Mouse (Mus musculus) adrenal gland, adult 18-20 months (tissue): ENCODE data around the gene BC034090. TPM values are rescaled to one million over a fixed set of nuclear protein-coding genes. Genes with fewer than 3 reads are reported as not detected.
"Not testable (repeated sequence)": the region's sequence is repeated elsewhere in the genome, so short reads cannot be mapped to it uniquely, and the experiment has no call there.

Source experiments
- DNase-seq, 2 experiments: peaks; one replicate each; pipeline ENCODE4 v3.0.0; 2021 to 2022; ENCODE audit warnings: low spot score in 2 of 2
- long read RNA-seq, 2 experiments: library from polyadenylated mRNA; stranded (forward); transcript quantifications; one replicate each; pipeline ENCODE4 v2.0.0; 2021
- total RNA-seq, 2 experiments: library from RNA; stranded (reverse); gene quantifications; 1 replicate in 1 of 2; 2 replicates in 1 of 2; pipeline ENCODE4 v1.2.3; 2021

Gene BC034090
- 10 to 100 TPM; 23.9 to 33.3 TPM for total RNA-seq
- long read RNA-seq, experiment 1, full-length matches to known transcripts = 1 of 10 reads
- long read RNA-seq, experiment 1, partial matches to known transcripts = 6 of 10 reads
- long read RNA-seq, experiment 1, other reads (novel, unspliced or antisense) = 3 of 10 reads
- long read RNA-seq, experiment 2, full-length matches to known transcripts = 6 of 16 reads
- long read RNA-seq, experiment 2, partial matches to known transcripts = 10 of 16 reads
- long read RNA-seq, experiment 2, other reads (novel, unspliced or antisense) = 0 of 16 reads

DNA sequence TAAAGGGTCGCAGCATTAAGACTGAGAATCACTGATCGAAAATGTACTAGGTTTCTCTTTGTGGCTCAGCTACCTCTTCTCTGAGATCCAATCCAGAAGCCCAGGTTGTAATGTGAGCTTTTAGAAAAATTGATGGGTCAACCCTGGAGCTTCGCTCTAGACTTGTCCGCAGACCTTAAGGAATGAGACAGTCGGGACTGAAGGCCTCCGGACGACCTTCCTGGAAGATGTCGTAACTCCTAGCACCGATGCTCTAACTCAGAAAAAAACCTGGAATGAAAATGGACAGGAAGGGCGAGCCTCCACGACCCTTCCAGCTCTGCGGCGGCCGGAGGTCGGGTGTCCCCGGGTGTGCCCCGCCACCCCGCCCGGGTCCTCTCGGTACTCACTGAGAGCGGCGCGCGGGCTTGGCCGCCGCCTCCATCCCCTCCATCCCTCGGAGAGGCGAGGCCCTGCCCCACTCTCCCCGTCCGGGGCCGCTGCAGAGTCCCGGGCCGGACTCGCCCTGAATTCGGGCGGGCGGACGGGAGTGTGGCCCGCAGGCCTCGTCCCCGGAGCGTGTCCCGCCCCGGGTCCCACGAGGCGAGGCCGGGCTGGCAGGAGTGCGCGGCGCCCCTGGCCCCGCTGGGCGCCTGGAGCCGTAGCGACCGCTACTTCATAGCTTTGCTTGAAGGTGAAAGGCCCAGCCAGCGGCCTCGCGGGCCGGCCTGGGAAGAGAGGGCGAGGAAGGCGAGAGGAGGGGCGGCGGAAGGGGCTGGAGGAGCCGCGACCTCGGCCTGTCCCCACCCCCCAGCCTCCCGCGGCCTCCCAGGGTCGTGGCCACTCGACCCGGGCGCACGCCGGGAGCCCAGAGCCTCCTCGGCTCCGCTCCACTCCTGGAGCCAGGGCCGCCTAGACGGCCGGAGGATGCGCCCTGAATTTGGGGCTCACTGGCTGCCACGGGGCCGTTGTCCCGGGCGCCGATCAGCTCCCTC, at the start of gene BC034090:
TSS of gene BC034090 (minus strand) at position 648 of the 974 bp plus-strand sequence.
- peak; percentile 62 to 68 for DNase-seq

DNA sequence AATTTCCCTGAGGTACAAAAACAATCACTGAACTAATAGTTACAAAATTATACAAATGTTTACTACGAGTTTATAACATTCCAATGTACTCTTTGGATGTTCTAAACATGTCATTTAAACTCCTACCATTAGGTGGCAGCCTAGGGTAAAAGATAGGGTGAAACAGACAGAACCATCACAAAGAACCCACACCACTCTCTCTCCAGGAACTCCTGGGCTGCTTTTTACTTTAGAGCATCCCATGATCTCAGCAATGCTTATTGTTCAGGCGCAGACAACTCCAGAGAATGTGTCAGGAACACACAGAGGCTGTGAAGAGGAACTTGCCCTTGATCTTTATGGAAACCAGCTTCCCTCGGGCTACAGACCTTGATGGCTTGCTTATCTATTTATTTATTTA, 49.2 kb upstream of the BC034090 start:
- peak in 1 of 2 experiments; percentile 21 for DNase-seq

DNA sequence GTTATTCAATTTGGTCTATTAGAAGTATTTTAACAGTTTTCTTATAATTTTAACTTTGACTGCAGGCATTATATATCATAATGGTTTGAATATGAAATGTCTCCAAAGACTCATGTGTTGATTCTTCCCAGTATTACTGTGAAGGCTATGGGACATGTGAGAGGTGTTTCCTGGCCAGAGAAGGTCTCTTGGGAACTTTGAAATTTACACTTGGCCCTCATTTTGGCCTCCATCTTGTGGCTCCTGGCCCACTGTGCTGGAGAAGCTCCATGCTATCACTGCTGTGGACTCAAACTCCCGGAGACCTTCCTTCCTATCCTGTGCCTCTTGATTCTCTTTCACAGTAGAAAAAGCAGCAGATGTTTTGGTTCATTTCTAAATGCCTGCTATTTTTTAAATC, 45.2 kb upstream of the BC034090 start:
- DNase-seq = no peak

DNA sequence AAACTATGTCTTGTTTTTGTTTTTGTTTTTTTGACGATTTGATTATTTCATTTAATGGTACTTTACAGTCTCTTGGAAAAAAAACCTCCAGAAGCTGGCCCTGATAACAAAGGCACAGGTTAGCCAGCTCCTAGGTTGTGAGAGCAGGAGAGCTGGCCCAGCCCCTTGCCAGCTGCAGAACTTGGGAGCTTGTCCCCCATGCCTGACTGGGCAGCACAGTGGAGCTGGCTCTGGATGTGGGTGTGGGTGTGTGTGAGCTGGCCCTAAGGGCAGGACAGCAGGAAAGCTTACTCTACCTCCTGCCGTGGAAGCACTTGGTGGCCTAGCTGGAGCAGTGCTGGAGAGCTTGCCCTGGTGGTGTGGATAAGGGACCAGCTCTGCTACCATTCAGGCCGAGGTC, 43.8 kb upstream of the BC034090 start:
- no peak for DNase-seq

DNA sequence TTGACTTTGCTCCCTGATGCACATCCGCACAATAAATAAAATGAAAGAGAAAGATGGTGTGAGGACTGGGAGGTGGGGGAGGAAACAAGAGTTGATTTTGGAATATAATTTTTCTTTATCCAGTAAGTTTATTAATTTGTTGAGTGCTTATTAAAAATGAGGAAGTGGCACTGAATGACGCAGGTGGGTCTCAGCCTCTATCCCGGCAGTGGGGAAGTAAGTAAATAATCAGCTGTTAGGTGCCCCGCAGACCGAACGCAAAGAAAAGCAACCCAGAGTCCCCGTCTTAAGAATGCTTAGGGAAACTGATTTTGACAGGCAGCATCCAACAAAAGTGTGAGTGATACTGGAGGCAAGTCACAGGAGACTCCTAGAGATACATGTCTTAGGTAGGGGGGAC, 39.6 kb upstream of the BC034090 start:
- DNase-seq = no peak

DNA sequence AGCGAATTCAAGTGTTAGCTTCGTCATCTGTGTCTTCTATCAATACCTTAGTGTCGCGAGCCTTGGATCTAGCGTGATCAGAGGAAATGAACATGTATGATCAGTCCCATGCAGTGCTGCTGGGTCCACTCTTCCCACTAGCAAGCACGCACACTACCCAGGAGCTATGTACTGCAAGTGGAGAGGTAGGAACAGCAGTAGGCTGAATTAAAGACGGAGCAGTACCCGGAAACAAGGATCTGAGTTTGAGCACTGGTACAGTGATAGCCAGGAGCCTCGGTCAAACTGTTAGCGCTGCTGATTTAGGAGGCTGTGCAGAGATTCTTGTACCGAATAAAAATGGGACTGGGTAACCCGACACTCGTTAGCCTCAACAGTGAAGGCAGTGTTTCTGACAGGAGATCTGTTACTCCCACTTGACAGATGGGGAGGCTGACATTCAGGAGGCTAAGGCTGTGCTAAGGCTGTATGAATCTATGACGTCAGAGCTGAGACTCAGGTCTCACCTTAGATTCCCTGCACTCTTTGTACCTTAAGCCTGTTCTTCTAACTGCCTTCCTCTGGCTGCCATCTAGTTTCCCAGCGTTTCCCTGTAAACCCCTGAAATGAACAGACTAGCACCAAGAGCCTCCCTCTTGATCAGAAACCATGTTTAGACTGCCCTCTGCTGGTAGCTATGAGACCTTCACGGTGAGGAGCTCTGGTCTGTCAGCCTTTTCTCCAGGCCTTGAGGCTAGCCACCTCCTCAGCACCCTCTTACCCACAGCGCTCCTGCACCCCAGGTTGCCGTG, 37.0 kb upstream of the BC034090 start:
- peak; percentile 44 to 46 for DNase-seq

DNA sequence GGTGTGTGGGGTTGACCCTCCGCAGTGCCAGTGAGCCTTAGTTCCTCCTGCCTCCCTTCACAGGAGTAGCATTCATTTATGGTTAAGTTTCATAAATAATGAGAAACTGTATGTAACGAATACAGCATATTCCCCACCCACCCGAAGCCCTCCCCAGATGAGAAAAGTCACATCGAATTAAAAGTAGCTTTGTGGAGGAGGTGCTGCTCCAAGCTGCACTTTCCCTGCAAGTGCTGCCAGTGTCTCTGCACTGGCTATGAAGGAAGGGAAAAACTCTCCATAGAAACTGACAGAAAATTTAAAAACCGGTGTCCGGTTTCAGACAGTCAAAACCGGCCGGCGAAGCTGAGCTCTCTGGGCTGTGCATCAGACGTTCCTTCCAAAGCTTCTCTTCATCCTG, 36.1 kb upstream of the BC034090 start:
- DNase-seq = no peak

DNA sequence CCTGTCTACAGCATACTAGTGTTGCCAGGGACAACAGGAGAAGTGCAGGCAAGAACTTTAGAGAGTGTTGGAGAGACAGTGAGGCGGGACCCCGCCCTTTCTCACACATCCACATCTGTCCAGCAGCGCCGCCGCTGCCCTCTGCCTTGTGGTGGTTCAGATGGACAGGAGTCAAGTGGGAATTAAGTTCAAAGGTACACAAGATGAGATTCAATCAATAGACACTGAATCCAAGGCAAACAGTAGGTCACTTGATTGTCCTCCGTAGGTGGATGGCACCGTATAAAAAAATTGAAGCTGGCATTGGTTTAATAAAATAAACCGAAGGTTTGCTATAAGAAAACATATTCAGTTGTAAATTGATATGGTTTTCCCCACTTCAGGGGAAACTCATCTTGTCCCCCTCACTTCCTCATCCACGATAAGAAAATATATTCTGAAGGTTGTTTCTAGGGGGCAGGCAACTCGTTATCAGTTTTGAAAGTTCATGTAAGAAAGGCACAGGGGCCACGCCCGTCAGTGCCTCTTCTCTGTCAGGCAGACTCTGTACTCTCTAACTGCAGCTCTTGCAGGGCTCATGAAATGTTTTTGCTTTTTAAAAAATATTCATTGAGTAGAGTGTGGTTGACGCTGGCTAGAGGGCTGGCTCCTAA, 32.3 kb upstream of the BC034090 start:
- no peak for DNase-seq

DNA sequence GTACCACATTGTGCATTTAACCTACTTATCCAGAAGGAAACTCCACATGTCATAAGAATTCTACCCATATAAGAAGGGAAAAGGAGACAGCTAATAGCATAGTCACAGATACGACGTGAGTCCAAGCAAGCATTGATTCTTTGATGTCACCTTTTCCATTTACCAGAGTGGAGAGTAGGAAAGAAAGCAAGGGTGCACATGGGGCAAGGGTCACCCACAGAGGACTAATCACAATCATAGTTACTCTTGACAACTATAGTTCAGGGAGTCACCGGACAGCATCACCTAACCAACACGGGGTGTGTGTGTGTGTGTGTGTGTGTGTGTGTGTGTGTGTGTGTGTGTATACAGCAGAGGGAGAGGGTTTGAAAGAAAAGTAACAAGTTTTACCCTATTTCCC, 31.5 kb upstream of the BC034090 start:
- no peak for DNase-seq

DNA sequence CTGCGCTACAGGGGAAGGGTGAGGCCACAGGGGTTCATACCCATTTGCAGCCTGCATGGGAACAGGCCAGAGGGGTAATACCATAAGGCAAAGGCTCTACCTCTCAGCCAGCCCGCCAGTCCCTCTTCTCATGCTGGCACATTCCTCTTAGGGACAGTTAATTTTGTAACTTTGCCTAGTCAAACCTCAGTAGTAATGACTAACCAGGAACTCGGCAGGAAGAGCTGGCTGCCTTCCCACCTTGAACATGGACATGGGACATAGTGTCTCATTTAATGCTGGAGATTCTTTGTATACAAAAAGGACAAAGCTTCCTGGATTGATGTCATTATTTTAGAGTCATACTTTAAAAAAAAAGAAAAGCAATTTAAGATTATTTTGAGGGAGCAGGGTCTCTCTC, 30.7 kb upstream of the BC034090 start:
- DNase-seq = no peak

DNA sequence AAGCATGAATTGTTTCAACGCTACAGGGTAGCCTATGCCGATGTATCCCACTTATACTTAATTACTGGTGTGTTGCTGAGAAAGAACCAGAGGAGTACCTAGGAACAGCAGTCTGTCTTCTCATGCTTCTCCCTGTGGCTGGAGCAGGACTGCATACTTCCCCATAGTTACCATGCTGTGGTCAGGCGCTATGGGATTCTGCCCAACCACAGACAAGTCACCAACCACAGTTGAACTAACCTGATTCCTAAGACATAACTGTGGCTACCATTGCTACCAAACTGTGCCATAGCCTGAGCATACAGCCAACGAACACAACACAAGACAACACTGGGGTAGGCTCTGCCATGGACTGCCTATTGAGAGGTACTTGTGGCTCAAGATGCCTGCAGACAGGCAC, 28.7 kb upstream of the BC034090 start:
- DNase-seq = no peak

DNA sequence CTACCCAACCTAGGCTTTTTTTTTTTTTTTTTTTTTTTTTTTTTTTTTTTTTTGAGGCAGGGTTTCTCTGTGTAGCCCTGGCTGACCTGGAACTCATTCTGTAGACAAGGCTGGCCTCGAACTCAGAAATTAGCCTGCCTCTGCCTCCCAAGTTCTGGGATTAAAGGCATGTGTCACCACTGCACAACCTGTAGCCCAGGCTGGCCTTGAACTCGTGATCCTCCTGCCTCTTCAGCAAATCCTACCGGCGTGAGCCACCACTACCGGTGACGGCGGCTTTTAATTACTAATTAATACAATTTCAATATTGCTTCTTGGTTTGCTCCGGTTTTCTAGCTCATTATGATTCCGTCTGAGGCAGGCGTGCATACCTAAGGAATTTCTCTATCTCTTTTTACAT, 18.3 kb upstream of the BC034090 start:
- DNase-seq = not testable (repeated sequence)

DNA sequence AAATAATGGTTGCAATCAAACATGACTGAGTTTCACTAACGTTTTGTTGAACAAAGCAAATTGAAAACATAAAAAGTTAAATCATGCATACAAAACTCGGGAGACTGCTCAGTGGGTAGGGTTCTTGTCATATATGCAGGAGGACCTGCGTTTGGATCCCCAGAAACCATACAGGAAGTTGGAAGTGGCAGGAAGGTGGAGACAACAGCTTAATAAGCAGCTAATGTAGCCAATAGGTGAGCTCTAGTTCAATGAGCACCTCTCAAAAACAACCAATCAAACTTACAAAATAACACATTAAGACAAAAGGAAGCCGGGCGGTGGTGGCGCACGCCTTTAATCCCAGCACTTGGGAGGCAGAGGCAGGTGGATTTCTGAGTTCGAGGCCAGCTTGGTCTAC, 10.1 kb upstream of the BC034090 start:
- no peak for DNase-seq

DNA sequence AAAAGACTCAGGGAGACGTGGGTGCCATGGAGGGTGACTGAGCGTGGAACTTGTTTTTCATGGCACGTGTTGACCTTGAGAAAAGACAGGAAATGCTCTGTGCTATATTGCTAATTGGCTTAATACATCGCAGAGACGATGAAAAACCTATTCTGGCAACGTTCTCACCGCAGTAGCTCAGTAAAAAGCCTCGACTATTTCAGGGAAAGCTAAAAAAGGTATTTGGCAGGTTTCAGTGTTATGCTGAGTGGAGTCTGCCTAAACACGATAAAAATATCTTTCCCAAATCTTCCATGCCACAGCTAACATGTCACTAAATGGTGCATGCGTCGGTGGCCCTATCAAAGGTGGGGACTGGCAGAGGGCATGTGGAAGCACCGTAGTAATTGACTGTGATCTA, 8.9 kb upstream of the BC034090 start:
- DNase-seq = no peak

DNA sequence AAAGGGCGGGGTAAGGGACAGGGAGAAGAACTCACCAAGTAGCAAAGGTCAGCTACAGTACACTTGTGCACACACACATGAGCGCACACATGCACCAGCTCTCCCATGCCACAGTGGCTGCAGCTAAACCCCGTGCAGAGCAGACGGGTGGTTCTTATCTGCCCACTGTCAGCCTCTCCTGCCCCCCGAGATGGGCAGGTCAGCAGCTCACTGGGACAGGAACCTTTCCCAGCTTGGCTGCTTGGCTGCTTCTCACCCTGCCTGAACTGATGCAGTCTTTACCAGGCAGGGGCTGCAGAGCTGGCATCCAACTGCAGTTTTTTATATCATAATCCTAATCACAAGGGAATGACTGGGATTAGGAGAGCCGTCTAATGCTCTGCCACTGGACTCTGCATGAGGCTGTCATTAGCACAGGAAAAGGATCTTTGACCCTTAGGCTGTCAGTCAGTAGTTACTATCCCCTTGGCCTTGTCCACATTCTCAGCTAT, 8.4 kb upstream of the BC034090 start:
- no peak for DNase-seq

DNA sequence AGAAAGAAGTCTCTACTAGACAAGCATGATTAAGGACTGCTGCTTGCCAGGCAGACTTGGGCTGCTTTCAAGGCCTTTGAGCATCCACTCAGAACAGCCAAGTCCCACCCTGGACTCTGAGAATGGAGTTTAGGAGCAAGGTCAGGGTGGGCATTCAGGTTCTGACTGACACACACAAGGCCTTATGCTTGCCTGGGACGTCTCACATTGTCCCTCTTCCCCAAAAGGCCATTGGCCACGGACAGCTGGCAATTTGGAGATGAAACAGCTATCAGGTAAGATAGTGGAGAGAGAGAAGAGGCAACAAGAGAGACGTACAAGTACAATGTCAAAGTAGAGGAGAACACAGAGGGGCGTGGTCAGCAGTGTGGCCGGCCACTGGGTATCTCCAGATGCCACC, 7.4 kb upstream of the BC034090 start:
- DNase-seq = no peak

DNA sequence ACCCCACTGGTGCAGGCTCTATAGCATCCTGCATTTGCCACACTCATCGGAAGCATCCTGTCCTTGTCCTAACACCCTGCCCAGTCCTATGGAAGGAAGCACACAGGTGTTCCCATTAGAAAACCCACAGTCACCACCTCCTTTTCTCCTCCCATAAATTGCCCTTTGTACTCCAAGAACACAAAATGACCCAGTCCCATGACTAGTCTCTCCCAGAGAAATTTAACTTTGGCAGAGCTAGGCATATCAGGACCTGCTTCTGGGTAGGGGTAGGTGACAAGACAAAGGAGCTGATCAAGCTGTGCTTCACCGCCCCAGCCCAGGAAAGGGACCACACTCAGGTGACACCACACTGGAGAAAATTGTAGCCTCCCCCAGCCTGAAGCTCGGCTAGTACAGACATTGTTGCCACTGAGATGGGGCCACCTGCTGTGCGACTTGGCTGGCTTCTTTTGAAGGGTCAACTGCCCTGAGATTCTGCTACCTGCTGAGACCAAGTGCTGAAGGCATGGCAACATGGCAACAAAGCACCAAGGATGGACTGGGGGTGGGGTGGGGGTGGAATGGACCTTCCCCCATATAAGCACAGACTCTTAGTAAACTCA, 6.4 kb upstream of the BC034090 start:
- DNase-seq = no peak

DNA sequence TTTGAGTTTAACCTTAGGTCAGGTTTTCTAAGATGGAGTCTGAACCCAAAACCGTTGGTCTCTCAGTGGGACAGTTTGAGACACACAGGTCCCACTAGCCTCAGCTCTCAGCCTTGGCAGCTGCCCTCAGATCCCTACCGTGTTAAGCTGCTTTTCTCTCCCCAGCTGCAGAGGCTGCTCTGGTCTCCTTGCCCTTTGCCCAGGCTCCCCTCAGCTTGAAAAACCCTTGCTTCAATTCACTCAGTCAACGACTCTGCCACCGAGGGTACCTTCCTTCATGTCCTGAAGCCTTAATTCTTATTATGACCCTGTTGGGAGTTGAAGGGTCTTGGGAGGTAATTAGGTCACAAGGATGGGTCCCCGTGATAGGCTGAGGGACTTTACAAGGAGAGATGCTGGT, 5.7 kb upstream of the BC034090 start:
- DNase-seq = no peak

DNA sequence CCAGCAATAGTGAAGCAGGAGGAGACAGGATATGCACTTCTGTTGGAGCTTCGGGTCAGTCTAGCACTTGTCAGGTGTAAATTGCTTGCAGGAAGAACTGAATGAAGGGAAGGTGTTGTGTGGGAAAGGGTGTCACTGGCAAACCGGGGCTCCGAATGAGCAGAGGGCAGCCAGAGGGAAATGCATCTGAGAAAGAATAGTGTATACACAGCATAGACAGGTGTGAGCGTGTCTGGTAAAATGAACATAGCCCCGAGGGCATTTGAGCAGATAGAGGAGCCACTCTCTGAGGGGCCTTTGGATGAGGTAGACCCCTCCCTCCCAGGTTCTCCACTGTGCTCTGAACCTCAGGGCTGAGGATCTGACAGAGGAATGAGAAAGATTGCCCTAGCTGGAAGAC, 3.8 kb upstream of the BC034090 start:
- DNase-seq = no peak

DNA sequence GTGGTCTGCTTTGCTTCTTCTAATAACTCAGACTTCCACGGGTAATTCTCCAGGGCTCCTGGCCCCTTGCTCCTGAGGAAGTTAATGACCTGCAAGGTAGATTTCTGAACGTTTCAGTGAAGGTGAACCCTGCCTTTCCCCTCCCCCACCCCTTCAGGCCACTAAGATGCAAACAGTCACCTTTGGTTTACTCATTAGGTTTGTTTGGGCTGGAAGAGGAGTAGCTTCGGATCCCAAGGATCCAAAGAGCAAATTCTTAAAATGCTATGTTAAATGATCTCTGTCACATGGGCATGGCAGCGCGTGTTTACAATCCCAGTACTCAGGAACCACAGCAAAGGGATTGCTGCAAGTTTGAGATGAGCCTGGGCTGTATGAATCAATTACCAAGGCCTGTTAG, 3.2 kb upstream of the BC034090 start:
- no peak for DNase-seq
